Mouse (Mus musculus) cerebellum, adult 2 months (tissue): Measurements from ENCODE around the gene Bhlhe23. TPM values are rescaled to one million over a fixed set of nuclear protein-coding genes. Genes with fewer than 3 reads are reported as not detected.

Experiments
- DNase-seq, 2 experiments: peaks; one replicate each; pipeline ENCODE4 v3.0.0; 2021
- H3K27ac ChIP-seq: fragments of 200-500 bp; 2 replicates; pipeline ENCODE4 v1.5.1; 2012; ENCODE audit warnings: low read length, control low read depth, inconsistent platforms; ENCODE audit not compliant: insufficient read depth
- H3K27me3 ChIP-seq: fragments of 200-500 bp; 2 replicates; pipeline ENCODE4 v1.6.1; 2012; ENCODE audit warnings: inconsistent platforms, mild to moderate bottlenecking, low read length, moderate library complexity; ENCODE audit not compliant: control insufficient read depth, insufficient read depth
- H3K4me1 ChIP-seq: fragments of 200-500 bp; 2 replicates; pipeline ENCODE4 v1.6.1; 2011; ENCODE audit warnings: low read length; ENCODE audit not compliant: control insufficient read depth, insufficient read depth
- H3K4me3 ChIP-seq: fragments of 200-500 bp; replicated peaks from 2 replicates; pipeline ENCODE3; 2011; ENCODE audit warnings: mild to moderate bottlenecking, low read depth, low read length, control low read depth; ENCODE audit not compliant: insufficient read depth
- CTCF ChIP-seq: fragments of 200-500 bp; IDR thresholded peaks from 2 replicates; pipeline ENCODE4 v1.5.1; 2011; ENCODE audit warnings: low read depth, mild to moderate bottlenecking, control low read depth, low read length, moderate library complexity, borderline replicate concordance; ENCODE audit not compliant: insufficient read depth
- POLR2A ChIP-seq: fragments of 200-500 bp; IDR thresholded peaks from 2 replicates; pipeline ENCODE4 v1.6.1; 2011; ENCODE audit warnings: low read length, control low read depth, borderline replicate concordance; ENCODE audit not compliant: insufficient read depth
- WGBS: fragments of 180-500 bp; shearing (Covaris S2); methylation state at CpG from one replicate; pipeline ENCODE4 v1.1.7; 2018; 5-methylcytosine and 5-hydroxymethylcytosine counted together
- polyA plus RNA-seq: library from polyadenylated mRNA; depleted of rRNA; stranded (reverse); fragments of >200 nt; gene quantifications from 2 replicates; pipeline ENCODE4 v1.2.3, GENCODE M21; 2012

Bhlhe23 gene
- polyA plus RNA-seq, 1 experiment: not detected

GRCm38 (mm10) chr2:180788386-180788785 lies 11.7 kb upstream of the Bhlhe23 start:
- WGBS: 2% methylated on average over 2 of the region's 2 CpGs

GRCm38 (mm10) chr2:180787566-180788232 lies 11.0 kb upstream of the Bhlhe23 start:
- WGBS: 78% methylated on average over 13 of the region's 13 CpGs
- no peak for DNase-seq
- TF ChIP-seq CTCF (no peak), POLR2A (no peak)
- Histone ChIP-seq H3K4me3 (no peak overlapping the region), H3K27ac (peak overlapping the region; percentile 38), H3K4me1 (peaks cover 24% of the 10 kb centered on the region), H3K27me3 (no peaks in the 10 kb centered on the region)

More at GRCm38 (mm10) chr2:180788386-180788785, 11.7 kb upstream of the Bhlhe23 start:
- no peak overlapping the region for H3K4me3 ChIP-seq
- TF ChIP-seq CTCF (no peak), POLR2A (no peak)
- H3K27ac ChIP-seq: peak overlapping the region; percentile 38
- peak; percentile 70 to 74 for DNase-seq
- H3K4me1 ChIP-seq: peaks cover 26% of the 10 kb centered on the region
- H3K27me3 ChIP-seq: no peaks in the 10 kb centered on the region

- Histone ChIP-seq H3K27me3 (no peaks in the 10 kb centered on the region), H3K4me1 (peaks cover 24% of the 10 kb centered on the region), H3K27ac (no peak overlapping the region), H3K4me3 (no peak overlapping the region)
- peak; percentile 52 to 71 for DNase-seq
- TF ChIP-seq POLR2A: no peak
- TF ChIP-seq CTCF: peak; percentile 63; the same call in 1 of the 2 replicates
These were observed 10.0 kb upstream of the Bhlhe23 start for GRCm38 (mm10) chr2:180786732-180787131.

GRCm38 (mm10) chr2:180780282-180780681 lies 3.6 kb upstream of the Bhlhe23 start:
- 12% methylated on average over 2 of the region's 2 CpGs for WGBS
- peaks cover 4% of the 10 kb centered on the region; the same call in 1 of the 2 replicates for H3K27me3 ChIP-seq
- no peak for DNase-seq

GRCm38 (mm10) chr2:180779226-180780104 lies 2.8 kb upstream of the Bhlhe23 start:
- 20% methylated on average over 12 of the region's 12 CpGs for WGBS
- Histone ChIP-seq H3K27me3 (peaks cover 4% of the 10 kb centered on the region; the same call in 1 of the 2 replicates), H3K4me3 (no peak overlapping the region), H3K27ac (no peak overlapping the region), H3K4me1 (no peaks in the 10 kb centered on the region)
- peak; percentile 97 for TF ChIP-seq CTCF
- TF ChIP-seq POLR2A: no peak
- peak; percentile 51 to 66 for DNase-seq

More at GRCm38 (mm10) chr2:180780282-180780681, 3.6 kb upstream of the Bhlhe23 start:
- Histone ChIP-seq H3K4me1 (no peaks in the 10 kb centered on the region), H3K27ac (no peak overlapping the region), H3K4me3 (no peak overlapping the region)
- TF ChIP-seq POLR2A (no peak), CTCF (no peak)

GRCm38 (mm10) chr2:180775641-180776040 lies 1.1 kb downstream of the Bhlhe23 start:
- Histone ChIP-seq H3K27ac (no peak overlapping the region), H3K4me3 (no peak overlapping the region), H3K4me1 (no peaks in the 10 kb centered on the region), H3K27me3 (peaks cover 4% of the 10 kb centered on the region; the same call in 1 of the 2 replicates)
- DNase-seq: no peak
- WGBS: 5% methylated on average over 15 of the region's 15 CpGs
- TF ChIP-seq POLR2A (no peak), CTCF (no peak)

GRCm38 (mm10) chr2:180775223-180775622 lies 1.5 kb downstream of the Bhlhe23 start:
- Histone ChIP-seq H3K4me1 (no peaks in the 10 kb centered on the region), H3K27me3 (peaks cover 4% of the 10 kb centered on the region; the same call in 1 of the 2 replicates), H3K27ac (no peak overlapping the region), H3K4me3 (no peak overlapping the region)
- 4% methylated on average over 12 of the region's 12 CpGs for WGBS
- TF ChIP-seq POLR2A (no peak), CTCF (no peak)
- DNase-seq: no peak
